9 mouse cellular contexts compared by ENCODE assay signal in the genomic region with DNA sequence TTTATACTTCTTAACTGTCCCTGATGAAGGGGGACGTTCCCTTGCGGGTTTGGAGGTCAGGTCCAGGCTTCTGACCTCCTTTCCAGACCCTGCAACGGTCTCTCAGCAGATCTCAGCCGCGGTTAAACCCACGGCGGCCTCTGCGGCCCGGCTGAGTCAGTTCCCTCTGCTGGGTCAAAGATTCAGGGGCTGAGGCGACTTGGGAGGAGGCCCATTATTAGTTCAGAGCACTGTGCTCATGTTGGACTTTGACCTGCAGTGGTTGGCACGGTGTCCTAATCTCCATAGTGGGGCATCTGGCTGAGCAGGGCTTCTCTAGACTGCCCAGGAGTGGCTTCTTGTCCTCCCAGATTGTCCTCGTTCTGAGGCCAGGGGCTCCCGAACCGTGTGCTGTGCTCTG. TPM values are rescaled to one million over a fixed set of nuclear protein-coding genes. Genes with fewer than 3 reads are reported as not detected.
DNase-seq lines count a peak whose midpoint lies in the region; ATAC-seq lines count a peak whose summit lies in the region.
"Had no signal": no experiment of that assay in that cellular context is flagged by ENCODE, and none has a peak within 500 bp of the region (broad histone marks: within the 10 kb centered on the region; RNA-seq: fewer than 3 reads in every experiment).

No protein-coding gene starts in this region.

- intact Hi-C loops in heart, postnatal 14 days (cut with DNase I) = loop anchor here (5.0 kb wide), 1 partner anchor 111 kb away; no protein-coding TSS in a partner anchor
- intact Hi-C loops in heart, postnatal 10 days (cut with DNase I) = loop anchor here (2.0 to 10.0 kb wide), 3 partner anchors 22 to 238 kb away; no protein-coding TSS in a partner anchor

- 9% methylated on average over 14 of the region's 14 CpGs for WGBS in limb, embryonic 12.5 days
- WGBS in midbrain, embryonic 13.5 days = 10% methylated on average over 14 of the region's 14 CpGs

- H3K4me2 ChIP-seq in limb, embryonic 12.5 days = peak overlapping the region; percentile 91
- peak overlapping the region; percentile 85 for H3K4me2 ChIP-seq in midbrain, embryonic 13.5 days (replicated peaks)

- H3K9me3 ChIP-seq in limb, embryonic 12.5 days = no peaks in the 10 kb centered on the region
- H3K9me3 ChIP-seq in midbrain, embryonic 13.5 days = no peaks in the 10 kb centered on the region

- DNase-seq in heart, adult 18-20 months = peak; percentile 32 to 40
- DNase-seq in heart, postnatal 14 days = no peak
- DNase-seq in cerebellum, postnatal 10 days = peak; percentile 67 to 68
- peak; percentile 35 to 44 for DNase-seq in heart, postnatal 10 days
- no peak for DNase-seq in frontal cortex, postnatal 14 days (ENCODE audit: low spot score in 2 of 2)
- DNase-seq in layer of hippocampus, postnatal 10 days (ENCODE audit: low spot score in 2 of 2) = no peak

- peak overlapping the region; percentile 61 for H3K4me3 ChIP-seq in limb, embryonic 12.5 days (replicated peaks)
- peak overlapping the region; percentile 49 for H3K4me3 ChIP-seq in midbrain, embryonic 13.5 days (replicated peaks)

- H3K36me3 ChIP-seq in limb, embryonic 12.5 days = peaks cover 30% of the 10 kb centered on the region
- H3K36me3 ChIP-seq in midbrain, embryonic 13.5 days = peaks cover 30% of the 10 kb centered on the region

- H3K9ac ChIP-seq in limb, embryonic 12.5 days (replicated peaks) = peak overlapping the region; percentile 70
- H3K9ac ChIP-seq in midbrain, embryonic 13.5 days (replicated peaks) = peak overlapping the region; percentile 76

- no peak for ATAC-seq in limb, embryonic 12.5 days (ENCODE audit: insufficient number of reproducible peaks, insufficient read depth, low FRiP score, low TSS enrichment, low read depth)
- ATAC-seq in midbrain, embryonic 13.5 days = no peak
- ATAC-seq: Patski had no signal

- H3K27ac ChIP-seq in limb, embryonic 12.5 days = no peak overlapping the region
- H3K27ac ChIP-seq in midbrain, embryonic 13.5 days = no peak overlapping the region

- peaks cover 6% of the 10 kb centered on the region; the same call in 1 of the 2 replicates for H3K27me3 ChIP-seq in limb, embryonic 12.5 days
- H3K27me3 ChIP-seq in midbrain, embryonic 13.5 days = peaks cover 23% of the 10 kb centered on the region
- H3K27me3 ChIP-seq: Patski had no signal

- peaks cover 25% of the 10 kb centered on the region for H3K4me1 ChIP-seq in limb, embryonic 12.5 days (replicated peaks)
- peaks cover 39% of the 10 kb centered on the region for H3K4me1 ChIP-seq in midbrain, embryonic 13.5 days (replicated peaks)

RNA-seq across cellular contexts. Expression of gene Ttyh2, which starts 1.2 kb away (rescaled TPM):
- 1 to 10 TPM; 3.5 to 4.1 TPM for total RNA-seq in heart, adult 18-20 months (2021)
- 10 to 100 TPM; 11.3 to 13.4 TPM for total RNA-seq in heart, postnatal 14 days (2021)
- total RNA-seq in heart, postnatal 10 days (2021) = 10 to 100 TPM; 25.2 to 26.3 TPM
- polyA plus RNA-seq in limb, embryonic 12.5 days (2016; fragmentation: Nextera tagmentation; extraction: Ambion mirVana) = 9.9 and 10.0 TPM in 2 replicates
- polyA plus RNA-seq in midbrain, embryonic 13.5 days (2015; fragmentation: Nextera tagmentation; extraction: Ambion mirVana) = 24.2 and 24.6 TPM in 2 replicates
- total RNA-seq in layer of hippocampus, postnatal 10 days (2021) = 10 to 100 TPM; 27.3 to 28.7 TPM

RNA-seq across cellular contexts. Expression of gene Rpl38, which starts 8.1 kb away (rescaled TPM):
- 100 to 1,000 TPM; 681 to 698 TPM for total RNA-seq in heart, adult 18-20 months (2021)
- total RNA-seq in heart, postnatal 14 days (2021) = 100 to 1,000 TPM; 606 to 649 TPM
- 100 to 1,000 TPM; 771 to 825 TPM for total RNA-seq in heart, postnatal 10 days (2021)
- polyA plus RNA-seq in limb, embryonic 12.5 days (2016; fragmentation: Nextera tagmentation; extraction: Ambion mirVana) = 966 and 981 TPM in 2 replicates
- 826 and 835 TPM in 2 replicates for polyA plus RNA-seq in midbrain, embryonic 13.5 days (2015; fragmentation: Nextera tagmentation; extraction: Ambion mirVana)
- 1,000 to 10,000 TPM; 1,016 to 1,166 TPM for total RNA-seq in layer of hippocampus, postnatal 10 days (2021)

RNA-seq across cellular contexts. Expression of gene Dnaic2, which starts 50.8 kb away (rescaled TPM):
- total RNA-seq in heart, adult 18-20 months (2021) = under 1 TPM in 1 of 2 experiments, not detected in 1; 0.46 TPM
- under 1 TPM; 0.27 to 0.60 TPM for total RNA-seq in heart, postnatal 14 days (2021)
- under 1 TPM; 0.55 to 0.57 TPM for total RNA-seq in heart, postnatal 10 days (2021)
- polyA plus RNA-seq in limb, embryonic 12.5 days (2016; fragmentation: Nextera tagmentation; extraction: Ambion mirVana) = 0.50 and 0.67 TPM in 2 replicates
- polyA plus RNA-seq in midbrain, embryonic 13.5 days (2015; fragmentation: Nextera tagmentation; extraction: Ambion mirVana) = 1.6 and 1.7 TPM in 2 replicates
- total RNA-seq in layer of hippocampus, postnatal 10 days (2021) = 1 to 10 TPM; 1.2 to 2.4 TPM

Comparison
In these comparisons a context has a peak if more than half of its experiments do, and no peak if none do; other contexts are left out.
1. DNase-seq: peak in heart, adult 18-20 months (2 of 2), cerebellum, postnatal 10 days (2 of 2) and heart, postnatal 10 days (2 of 2); none in heart, postnatal 14 days (0 of 2), frontal cortex, postnatal 14 days (0 of 2) and layer of hippocampus, postnatal 10 days (0 of 2).